In the genomic region with DNA sequence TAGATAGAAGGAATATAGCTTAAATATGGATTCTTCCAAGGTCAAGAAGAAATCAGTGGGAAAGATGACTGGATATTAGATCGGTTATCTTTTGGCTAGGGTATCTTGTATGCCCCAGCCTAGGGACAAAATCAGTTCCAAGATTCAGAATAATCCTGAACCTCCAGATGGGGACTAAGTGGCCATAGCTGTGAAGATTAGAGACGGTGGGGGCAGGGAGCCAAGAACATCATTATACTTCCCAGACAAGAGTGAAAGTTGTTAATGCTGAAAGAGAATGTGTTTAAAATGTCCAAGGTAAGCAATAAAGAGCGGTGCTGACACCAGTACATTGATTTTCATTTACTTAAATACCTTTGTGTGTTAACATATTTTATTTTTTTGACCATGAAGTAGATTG, we compare ENCODE assay signal across 24 mouse cellular contexts.
"Had no signal": no experiment of that assay in that cellular context is flagged by ENCODE, and none has a peak within 500 bp of the region (broad histone marks: within the 10 kb centered on the region; RNA-seq: fewer than 3 reads in every experiment).

No protein-coding gene starts in this region.

- H3K4me1 ChIP-seq: heart, embryonic 15.5 days; limb, embryonic 15.5 days; liver, embryonic 12.5 days had no signal

- H3K4me3 ChIP-seq: heart, adult 2 months; heart, embryonic 13.5 days; heart, embryonic 15.5 days; hindbrain, embryonic 12.5 days; kidney, embryonic 15.5 days; limb, embryonic 13.5 days; limb, embryonic 15.5 days; liver, embryonic 12.5 days had no signal

- ATAC-seq: hindbrain, embryonic 16.5 days; intestine, embryonic 16.5 days; liver, embryonic 12.5 days had no signal

- H3K9ac ChIP-seq: heart, embryonic 13.5 days; heart, embryonic 15.5 days; hindbrain, embryonic 12.5 days; hindbrain, embryonic 14.5 days; kidney, embryonic 15.5 days; limb, embryonic 13.5 days; limb, embryonic 15.5 days; liver, embryonic 12.5 days; liver, embryonic 14.5 days had no signal

- H3K36me3 ChIP-seq: heart, embryonic 13.5 days; heart, embryonic 15.5 days; hindbrain, embryonic 12.5 days; kidney, embryonic 15.5 days; limb, embryonic 13.5 days; limb, embryonic 15.5 days; liver, embryonic 12.5 days had no signal

- H3K27ac ChIP-seq: heart, adult 2 months; heart, embryonic 13.5 days; heart, embryonic 15.5 days; hindbrain, embryonic 12.5 days; kidney, embryonic 15.5 days; kidney, postnatal 0 days; limb, embryonic 13.5 days; limb, embryonic 15.5 days; liver, embryonic 12.5 days; liver, embryonic 14.5 days had no signal

- H3K9me3 ChIP-seq: heart, embryonic 13.5 days; heart, embryonic 15.5 days; hindbrain, embryonic 12.5 days; kidney, embryonic 15.5 days; limb, embryonic 13.5 days; limb, embryonic 15.5 days; liver, embryonic 12.5 days had no signal

- DNase-seq: gastrocnemius, postnatal 14 days; gastrocnemius, postnatal 36 days; heart, adult 11 months; heart, adult 2 months; heart, postnatal 14 days; heart, postnatal 36 days; kidney, adult 11 months; kidney, adult 2 months; kidney, adult 9 months; kidney, postnatal 14 days; kidney, postnatal 36 days had no signal

- H3K4me2 ChIP-seq: heart, embryonic 11.5 days; heart, embryonic 13.5 days; heart, embryonic 15.5 days; hindbrain, embryonic 12.5 days; hindbrain, embryonic 14.5 days; kidney, embryonic 15.5 days; limb, embryonic 13.5 days; limb, embryonic 15.5 days; liver, embryonic 12.5 days had no signal

- H3K27me3 ChIP-seq: heart, embryonic 13.5 days; heart, embryonic 15.5 days; hindbrain, embryonic 12.5 days; kidney, embryonic 15.5 days; limb, embryonic 13.5 days; limb, embryonic 15.5 days; liver, embryonic 12.5 days had no signal
